Mouse (Mus musculus) thymus, adult 2 months (tissue): ENCODE data around the gene Atf2. TPM values are rescaled to one million over a fixed set of nuclear protein-coding genes. Genes with fewer than 3 reads are reported as not detected.
"Not testable (repeated sequence)": the region's sequence is repeated elsewhere in the genome, so short reads cannot be mapped to it uniquely, and the experiment has no call there.

ENCODE experiments used
- DNase-seq: peaks from one replicate; pipeline ENCODE4 v3.0.0; 2021
- H3K27ac ChIP-seq: fragments of 200-500 bp; 2 replicates; pipeline ENCODE4 v1.5.1; 2012; ENCODE audit warnings: low read length, control low read depth; ENCODE audit not compliant: control insufficient read depth, insufficient read depth
- H3K27me3 ChIP-seq: fragments of 200-500 bp; 2 replicates; pipeline ENCODE4 v1.6.1; 2012; ENCODE audit warnings: mild to moderate bottlenecking, low read length, moderate library complexity, mixed read lengths; ENCODE audit not compliant: control insufficient read depth, insufficient read depth
- H3K36me3 ChIP-seq: fragments of 200-500 bp; 2 replicates; pipeline ENCODE4 v1.6.1; 2012; ENCODE audit warnings: mild to moderate bottlenecking, low read length, moderate library complexity; ENCODE audit not compliant: control insufficient read depth, insufficient read depth
- H3K4me1 ChIP-seq: fragments of 200-500 bp; replicated peaks from 2 replicates; pipeline ENCODE4 v1.6.1; 2012; ENCODE audit warnings: low read length; ENCODE audit not compliant: control insufficient read depth, insufficient read depth
- H3K4me3 ChIP-seq: fragments of 200-500 bp; 2 replicates; pipeline ENCODE4 v1.5.1; 2012; ENCODE audit warnings: mild to moderate bottlenecking, low read length, control low read depth, moderate library complexity; ENCODE audit not compliant: control insufficient read depth, insufficient read depth
- CTCF ChIP-seq: fragments of 200-500 bp; IDR thresholded peaks from 2 replicates; pipeline ENCODE4 v1.5.1; 2012; ENCODE audit warnings: mild to moderate bottlenecking, control low read depth, low read length, moderate library complexity, borderline replicate concordance; ENCODE audit not compliant: control insufficient read depth, poor library complexity, insufficient read depth; ENCODE audit errors: extremely low read depth
- POLR2A ChIP-seq: fragments of 200-500 bp; IDR thresholded peaks from 2 replicates; pipeline ENCODE4 v1.6.1; 2012; ENCODE audit warnings: mild to moderate bottlenecking, low read length, control low read depth, moderate library complexity; ENCODE audit not compliant: control insufficient read depth, poor library complexity, insufficient read depth; ENCODE audit errors: extremely low read depth
- WGBS: fragments of 180-500 bp; shearing (Covaris S2); methylation state at CpG from one replicate; pipeline ENCODE4 v1.1.7; 2018; 5-methylcytosine and 5-hydroxymethylcytosine counted together
- polyA plus RNA-seq: library from polyadenylated mRNA; depleted of rRNA; stranded (reverse); fragments of >200 nt; gene quantifications from 2 replicates; pipeline ENCODE4 v1.2.3, GENCODE M21; 2012

Gene Atf2
- polyA plus RNA-seq, 1 experiment = 24.1 TPM

DNA sequence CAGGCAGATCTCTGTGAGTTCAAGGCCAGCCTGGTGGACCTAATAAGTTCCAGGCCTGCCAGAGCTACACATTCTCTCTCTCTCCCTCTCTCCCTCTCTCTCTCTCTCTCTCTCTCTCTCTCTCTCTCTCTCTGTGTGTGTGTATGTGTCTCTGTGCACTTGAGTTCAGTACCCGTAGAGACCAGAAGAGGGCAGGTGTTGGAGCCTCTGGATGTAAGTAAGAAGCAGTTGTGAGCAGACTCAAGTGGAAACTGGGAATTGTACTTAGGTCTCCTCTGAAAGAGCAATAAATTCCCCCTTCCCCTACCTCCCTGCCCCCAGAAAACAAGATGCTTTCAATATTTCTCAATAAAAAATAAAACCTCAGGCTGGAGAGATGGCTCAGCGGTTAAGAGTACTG, 11.1 kb upstream of the Atf2 start:
- WGBS = 100% methylated on average over 2 of the region's 2 CpGs
- Histone ChIP-seq H3K4me1 (no peaks in the 10 kb centered on the region), H3K27me3 (no peaks in the 10 kb centered on the region), H3K27ac (no peak overlapping the region), H3K4me3 (no peak overlapping the region), H3K36me3 (peaks cover 20% of the 10 kb centered on the region)
- DNase-seq = no peak
- TF ChIP-seq CTCF = no peak
- TF ChIP-seq POLR2A = no peak

GRCm38 (mm10) chr2:73902328-73902727, 9.9 kb upstream of the Atf2 start:
- 89% methylated on average over 3 of the region's 3 CpGs for WGBS
- not testable (repeated sequence) for H3K27ac ChIP-seq, H3K36me3 ChIP-seq, H3K27me3 ChIP-seq, DNase-seq, H3K4me3 ChIP-seq, H3K4me1 ChIP-seq

GRCm38 (mm10) chr2:73901169-73901568, 8.7 kb upstream of the Atf2 start:
- Histone ChIP-seq H3K4me3 (no peak overlapping the region), H3K27ac (no peak overlapping the region), H3K36me3 (no peaks in the 10 kb centered on the region), H3K27me3 (no peaks in the 10 kb centered on the region), H3K4me1 (no peaks in the 10 kb centered on the region)
- DNase-seq = no peak
- TF ChIP-seq CTCF = no peak
- TF ChIP-seq POLR2A = no peak

- H3K27me3 ChIP-seq = no peaks in the 10 kb centered on the region
- H3K27ac ChIP-seq = no peak overlapping the region
- no peak for DNase-seq
- no peaks in the 10 kb centered on the region for H3K36me3 ChIP-seq
- no peak overlapping the region for H3K4me3 ChIP-seq
- WGBS = 87% methylated on average over 1 of the region's 1 CpGs
- no peaks in the 10 kb centered on the region for H3K4me1 ChIP-seq
- no peak for TF ChIP-seq POLR2A
- no peak for TF ChIP-seq CTCF
Measured at GRCm38 (mm10) chr2:73900364-73900763, 7.9 kb upstream of the Atf2 start.

DNA sequence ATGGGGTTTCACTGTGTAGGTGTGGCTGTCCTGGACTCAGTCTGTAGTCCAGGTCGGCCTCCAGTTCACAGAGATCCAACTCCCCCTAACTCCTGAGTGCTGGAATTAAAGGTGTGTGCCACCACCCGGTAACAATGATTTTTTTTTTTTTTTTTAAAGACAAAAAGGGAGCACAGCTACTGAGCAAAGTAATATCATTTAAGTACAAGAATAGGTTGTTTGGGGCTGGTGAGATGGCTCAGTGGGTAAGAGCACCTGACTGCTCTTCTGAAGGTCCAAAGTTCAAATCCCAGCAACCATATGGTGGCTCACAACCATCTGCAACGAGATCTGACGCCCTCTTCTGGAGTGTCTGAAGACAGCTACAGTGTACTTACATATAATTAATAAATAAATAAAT, 4.5 kb upstream of the Atf2 start:
- not testable (repeated sequence) for DNase-seq, H3K4me3 ChIP-seq, H3K4me1 ChIP-seq, H3K27ac ChIP-seq, H3K27me3 ChIP-seq, H3K36me3 ChIP-seq
- 89% methylated on average over 4 of the region's 4 CpGs for WGBS

DNA sequence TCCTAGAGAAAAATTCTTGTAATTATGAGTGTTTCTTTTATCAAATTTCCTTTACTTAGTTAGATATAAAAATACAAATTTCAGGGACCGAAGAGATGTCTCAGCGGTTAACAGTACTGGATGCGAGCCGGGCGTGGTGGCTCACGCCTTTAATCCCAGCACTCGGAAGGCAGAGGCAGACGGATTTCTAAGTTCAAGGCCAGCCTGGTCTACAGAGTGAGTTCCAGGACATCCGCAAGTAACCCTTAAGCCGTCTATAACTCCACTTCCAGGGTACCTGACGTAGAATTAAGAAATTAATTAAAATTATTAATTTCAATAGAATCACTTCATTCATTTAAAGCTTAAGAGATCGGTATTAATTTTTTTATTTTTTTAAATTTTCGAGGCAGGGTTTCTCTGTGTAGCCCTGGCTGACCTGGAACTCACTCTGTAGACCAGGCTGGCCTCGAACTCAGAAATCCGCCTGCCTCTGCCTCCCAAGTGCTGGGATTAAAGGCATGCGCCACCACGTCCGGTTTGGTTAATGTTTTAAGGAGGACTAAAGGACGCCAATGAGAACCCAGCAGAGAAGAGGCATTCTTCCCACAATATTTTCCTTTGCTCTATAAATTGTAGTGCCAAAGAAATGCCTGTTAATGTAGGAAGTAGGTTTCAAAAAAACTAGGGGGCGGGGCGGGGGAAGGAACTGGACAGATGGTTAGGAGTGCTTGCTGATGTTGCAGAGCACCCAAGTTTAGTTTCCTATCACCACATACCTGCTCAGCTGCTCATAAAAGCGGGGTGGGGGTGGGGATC, 1.2 kb upstream of the Atf2 start:
- Histone ChIP-seq H3K27me3 (no peaks in the 10 kb centered on the region), H3K4me3 (no peak overlapping the region), H3K27ac (peak overlapping the region; percentile 96), H3K36me3 (no peaks in the 10 kb centered on the region), H3K4me1 (no peaks in the 10 kb centered on the region; the same call in 1 of the 2 replicates)
- 66% methylated on average over 22 of the region's 22 CpGs for WGBS
- DNase-seq = no peak
- no peak for TF ChIP-seq POLR2A
- TF ChIP-seq CTCF = no peak
